Comparison of ENCODE assay signal across 10 mouse cellular contexts in the genomic region with DNA sequence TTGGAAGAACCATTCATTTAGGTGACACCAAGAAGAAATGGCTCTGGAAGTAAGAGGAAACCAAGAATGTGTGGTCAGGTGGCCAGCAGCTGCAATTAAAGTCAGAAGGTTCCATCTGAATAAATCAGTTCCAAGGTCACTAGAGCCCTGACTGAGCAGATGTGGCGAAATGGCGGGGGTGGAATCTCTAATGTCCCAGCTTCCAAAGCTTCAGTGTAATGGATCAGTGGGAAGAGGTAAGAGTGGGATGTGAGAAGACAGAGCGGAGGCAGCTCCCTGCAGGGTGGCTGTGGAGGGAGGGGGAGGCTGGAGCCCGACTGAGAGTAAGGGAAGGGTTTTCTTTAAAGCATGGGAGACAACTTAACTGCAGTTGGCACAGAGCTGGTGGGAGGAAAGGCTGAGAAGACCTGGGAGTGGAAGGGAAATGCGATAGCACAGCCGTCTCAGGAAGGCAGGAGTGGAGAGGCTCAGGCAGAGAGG. TPM values are rescaled to one million over a fixed set of nuclear protein-coding genes. Genes with fewer than 3 reads are reported as not detected.
DNase-seq lines count a peak whose midpoint lies in the region; ATAC-seq lines count a peak whose summit lies in the region.
"Had no signal": no experiment of that assay in that cellular context is flagged by ENCODE, and none has a peak within 500 bp of the region (broad histone marks: within the 10 kb centered on the region; RNA-seq: fewer than 3 reads in every experiment).

No protein-coding gene starts in this region.

- H3K4me2 ChIP-seq in liver, embryonic 13.5 days = peak overlapping the region; percentile 5; the same call in 1 of the 2 replicates
- H3K4me2 ChIP-seq in liver, embryonic 12.5 days = no peak overlapping the region
- H3K4me2 ChIP-seq: forebrain, embryonic 15.5 days; limb, embryonic 12.5 days had no signal

- H3K4me1 ChIP-seq in liver, embryonic 13.5 days (replicated peaks) = peaks cover 69% of the 10 kb centered on the region
- peaks cover 57% of the 10 kb centered on the region for H3K4me1 ChIP-seq in liver, embryonic 12.5 days

- WGBS in liver, embryonic 13.5 days (ENCODE audit: insufficient replicate concordance) = 72% methylated on average over 6 of the region's 6 CpGs
- 75% methylated on average over 6 of the region's 6 CpGs for WGBS in liver, embryonic 12.5 days (ENCODE audit: insufficient replicate concordance)

- H3K9ac ChIP-seq in liver, embryonic 13.5 days = peak overlapping the region; percentile 27; the same call in 1 of the 2 replicates
- no peak overlapping the region; the same call in 1 of the 2 replicates for H3K9ac ChIP-seq in liver, embryonic 12.5 days
- H3K9ac ChIP-seq: forebrain, embryonic 15.5 days; limb, embryonic 12.5 days had no signal

- no peak overlapping the region for H3K27ac ChIP-seq in liver, embryonic 13.5 days
- H3K27ac ChIP-seq in liver, embryonic 12.5 days = no peak overlapping the region
- H3K27ac ChIP-seq: forebrain, embryonic 15.5 days; limb, embryonic 12.5 days had no signal

- peaks cover 17% of the 10 kb centered on the region for H3K36me3 ChIP-seq in liver, embryonic 13.5 days
- H3K36me3 ChIP-seq in liver, embryonic 12.5 days = peaks cover 30% of the 10 kb centered on the region
- H3K36me3 ChIP-seq: forebrain, embryonic 15.5 days; limb, embryonic 12.5 days had no signal

- DNase-seq in embryo, embryonic 10.5 days (ENCODE audit: low spot score) = peak; percentile 30
- DNase-seq in embryo, embryonic 9.5 days (ENCODE audit: extremely low spot score) = no peak
- DNase-seq in liver, embryonic 13.5 days = no peak
- DNase-seq in kidney, adult 18-20 months = peak; percentile 47
- peak; percentile 67 for DNase-seq in right cerebral cortex, postnatal 10 days (ENCODE audit: low spot score in 2 of 2)
- DNase-seq in spleen, adult 18-20 months = no peak
- no peak for DNase-seq in lung, postnatal 10 days

- no peaks in the 10 kb centered on the region for H3K9me3 ChIP-seq in liver, embryonic 13.5 days (replicated peaks)
- H3K9me3 ChIP-seq in liver, embryonic 12.5 days (replicated peaks) = no peaks in the 10 kb centered on the region
- H3K9me3 ChIP-seq: forebrain, embryonic 15.5 days; limb, embryonic 12.5 days had no signal

- no peak for ATAC-seq in liver, embryonic 13.5 days (ENCODE audit: low read depth)
- ATAC-seq in liver, embryonic 12.5 days = no peak
- ATAC-seq: forebrain, embryonic 15.5 days had no signal

- H3K27me3 ChIP-seq in liver, embryonic 13.5 days = no peaks in the 10 kb centered on the region
- no peaks in the 10 kb centered on the region for H3K27me3 ChIP-seq in liver, embryonic 12.5 days (replicated peaks)
- H3K27me3 ChIP-seq: forebrain, embryonic 15.5 days; limb, embryonic 12.5 days had no signal

- H3K4me3 ChIP-seq in liver, embryonic 13.5 days (replicated peaks) = no peak overlapping the region
- no peak overlapping the region for H3K4me3 ChIP-seq in liver, embryonic 12.5 days
- H3K4me3 ChIP-seq: forebrain, embryonic 15.5 days; limb, embryonic 12.5 days had no signal

RNA-seq across cellular contexts. Expression of gene Pkig, which starts 3.2 kb away (rescaled TPM):
- 122 and 139 TPM in 2 replicates for polyA plus RNA-seq in liver, embryonic 13.5 days (2015; fragmentation: Nextera tagmentation; extraction: Ambion mirVana)
- polyA plus RNA-seq in liver, embryonic 12.5 days (2016; fragmentation: Nextera tagmentation; extraction: Ambion mirVana) = 133 and 134 TPM in 2 replicates

RNA-seq across cellular contexts. Expression of gene Serinc3, which starts 16.5 kb away (rescaled TPM):
- 112 and 130 TPM in 2 replicates for polyA plus RNA-seq in liver, embryonic 13.5 days (2015; fragmentation: Nextera tagmentation; extraction: Ambion mirVana)
- 127 and 132 TPM in 2 replicates for polyA plus RNA-seq in liver, embryonic 12.5 days (2016; fragmentation: Nextera tagmentation; extraction: Ambion mirVana)

RNA-seq across cellular contexts. Expression of gene Ttpal, which starts 59.3 kb away (rescaled TPM):
- 13.9 and 15.9 TPM in 2 replicates for polyA plus RNA-seq in liver, embryonic 13.5 days (2015; fragmentation: Nextera tagmentation; extraction: Ambion mirVana)
- polyA plus RNA-seq in liver, embryonic 12.5 days (2016; fragmentation: Nextera tagmentation; extraction: Ambion mirVana) = 18.2 and 20.4 TPM in 2 replicates

Comparison
In these comparisons a context has a peak if more than half of its experiments do, and no peak if none do; other contexts are left out.
1. DNase-seq: peak in embryo, embryonic 10.5 days (single experiment), kidney, adult 18-20 months (single experiment) and right cerebral cortex, postnatal 10 days (2 of 2); none in embryo, embryonic 9.5 days (single experiment), liver, embryonic 13.5 days (single experiment), spleen, adult 18-20 months (0 of 2) and lung, postnatal 10 days (single experiment).